Mouse (Mus musculus) adrenal gland, adult 2 months (tissue): ENCODE measurements at regions not wholly inside any gene's neighbourhood (a gene's known extent, or its start where the extent isn't known, plus 50 kb on each side); places are given as distances from the start of the nearest gene placed in this dataset.
A peak's percentile ranks its signal among the peaks of the same experiment; 100 is the strongest.

Source experiments
- DNase-seq: peaks from one replicate; pipeline ENCODE4 v3.0.0; 2021

- DNase-seq, result no peak
These were observed 656.3 kb downstream of the Slc22a22 start for GRCm38 (mm10) chr15:56820977-56821579.

- no peak for DNase-seq
These were observed 657.0 kb downstream of the Slc22a22 start for GRCm38 (mm10) chr15:56820256-56820976.

GRCm38 (mm10) chr15:56818158-56818690 lies 659.2 kb downstream of the Slc22a22 start:
- DNase-seq, result no peak

- no peak for DNase-seq
These were observed 659.9 kb downstream of the Slc22a22 start for GRCm38 (mm10) chr15:56817204-56818157.

DNA sequence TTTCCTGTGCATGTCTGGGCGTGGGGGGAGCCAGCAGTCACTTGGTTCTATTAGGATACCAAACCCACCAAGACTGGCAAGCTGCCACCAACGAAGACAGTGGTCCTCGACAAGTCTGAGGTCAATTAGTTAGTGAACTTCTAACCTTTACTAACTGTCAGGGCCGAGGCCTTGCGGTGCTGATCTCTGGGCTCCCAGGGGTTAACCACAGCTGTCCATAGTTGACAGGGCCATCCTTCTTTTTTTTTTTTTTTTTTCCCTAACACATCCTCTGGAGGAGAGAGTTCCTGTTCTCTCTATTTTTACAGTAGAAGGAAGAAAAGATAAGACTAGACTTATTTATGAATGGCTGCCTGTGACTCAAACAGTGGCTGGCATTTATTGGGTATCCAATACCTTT lies 663.5 kb downstream of the Slc22a22 start:
- DNase-seq, result no peak

GRCm38 (mm10) chr15:56810151-56810550 lies 667.3 kb downstream of the Slc22a22 start:
- DNase-seq, result peak; percentile 3

DNA sequence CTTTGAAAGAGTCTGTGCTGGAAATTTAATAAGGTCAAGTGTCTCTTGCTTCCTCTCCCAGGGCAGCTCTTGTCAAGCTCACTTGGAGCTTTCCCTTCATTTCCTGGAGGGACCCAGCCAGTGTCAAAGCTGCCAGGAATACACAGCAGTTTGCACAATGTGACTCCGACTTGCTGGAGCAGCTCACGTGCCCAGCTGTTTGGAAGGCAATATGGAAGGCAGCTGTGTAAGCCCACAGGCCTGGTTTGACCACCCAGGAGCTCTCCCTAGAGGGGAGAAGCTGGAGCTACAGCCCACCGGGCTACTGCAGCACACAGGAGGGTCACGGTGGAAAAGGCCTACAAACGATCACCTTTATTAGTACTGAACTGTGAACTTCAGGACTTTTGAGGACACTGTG lies 669.8 kb downstream of the Slc22a22 start:
- DNase-seq, result no peak

DNA sequence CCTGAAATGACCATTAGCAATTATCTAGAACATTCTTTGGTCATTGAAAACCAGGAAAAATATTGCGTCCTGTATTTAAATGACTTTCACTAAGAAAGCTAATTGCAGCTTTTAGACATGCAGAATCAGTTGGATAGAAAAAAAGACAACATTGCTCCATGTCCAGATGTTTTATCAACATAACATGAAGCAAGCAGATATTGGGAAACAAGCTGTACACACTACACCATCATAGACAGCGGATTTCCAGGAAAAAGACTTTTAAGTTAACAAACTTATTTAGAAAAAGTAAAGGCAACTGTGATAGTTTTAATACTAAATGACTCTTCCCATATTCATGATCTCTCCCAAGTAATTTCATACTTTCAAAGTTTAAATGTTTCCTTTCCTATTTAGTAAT lies 675.5 kb downstream of the Slc22a22 start:
- no peak for DNase-seq

DNA sequence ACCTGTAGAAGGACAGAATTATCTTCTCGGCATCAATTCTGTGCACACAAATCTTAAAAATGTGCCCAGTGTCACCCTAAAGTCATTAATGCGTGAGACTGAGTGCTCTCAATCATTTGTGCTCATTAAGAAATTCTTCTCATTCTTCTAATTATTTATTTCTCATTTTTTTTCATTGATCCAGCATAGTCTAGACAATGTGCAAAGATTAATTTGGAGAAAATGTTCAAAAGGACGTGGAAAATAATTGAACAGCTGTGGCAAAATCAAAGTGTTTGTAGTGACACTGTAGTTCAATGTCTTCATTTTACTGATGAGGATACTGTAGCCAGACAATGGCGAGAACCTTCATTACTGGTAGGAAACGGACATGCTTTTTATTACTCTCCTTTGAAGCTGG lies 702.0 kb downstream of the Slc22a22 start:
- DNase-seq, result no peak

DNA sequence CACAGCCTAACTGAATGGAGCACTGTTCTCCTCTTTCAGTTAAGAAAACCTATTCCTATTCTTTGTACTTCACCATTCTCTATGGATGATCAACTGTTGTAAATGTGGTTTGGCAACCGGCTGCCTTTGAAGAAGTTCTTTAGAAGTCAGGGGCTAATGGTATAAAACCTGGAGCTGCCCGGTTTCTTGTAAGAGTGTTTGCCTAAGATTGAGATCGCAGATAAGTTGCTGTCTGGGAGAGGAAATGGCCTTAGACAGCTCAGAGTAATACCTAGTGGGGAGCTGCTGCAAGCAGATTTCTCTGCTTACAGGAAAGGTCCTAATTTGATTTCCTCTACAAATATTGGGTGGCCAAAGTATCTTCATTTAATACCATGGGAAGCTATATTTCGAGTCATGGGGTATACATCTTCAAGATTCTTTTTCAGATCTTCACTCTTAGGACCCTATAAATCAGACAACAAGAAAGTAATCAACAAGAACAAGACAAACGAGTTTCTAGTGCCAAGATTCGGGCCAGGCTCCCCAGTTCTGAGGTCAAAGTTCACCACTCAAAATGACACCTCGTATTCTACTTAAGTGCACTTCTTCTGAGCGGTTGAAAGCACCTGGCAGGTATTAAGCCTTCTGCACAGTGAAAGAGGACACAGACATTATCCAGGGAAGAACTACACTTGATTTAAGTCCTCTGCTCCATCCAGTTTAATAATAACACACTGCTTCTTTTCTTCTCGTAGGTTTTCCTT lies 702.6 kb downstream of the Slc22a22 start:
- DNase-seq, result no peak

GRCm38 (mm10) chr15:56766356-56766755 lies 711.1 kb downstream of the Slc22a22 start:
- no peak for DNase-seq

GRCm38 (mm10) chr15:56764957-56765482 lies 712.4 kb downstream of the Slc22a22 start:
- peak; percentile 20 for DNase-seq

- DNase-seq, result no peak
These were observed 713.4 kb downstream of the Slc22a22 start for GRCm38 (mm10) chr15:56764019-56764418.

DNA sequence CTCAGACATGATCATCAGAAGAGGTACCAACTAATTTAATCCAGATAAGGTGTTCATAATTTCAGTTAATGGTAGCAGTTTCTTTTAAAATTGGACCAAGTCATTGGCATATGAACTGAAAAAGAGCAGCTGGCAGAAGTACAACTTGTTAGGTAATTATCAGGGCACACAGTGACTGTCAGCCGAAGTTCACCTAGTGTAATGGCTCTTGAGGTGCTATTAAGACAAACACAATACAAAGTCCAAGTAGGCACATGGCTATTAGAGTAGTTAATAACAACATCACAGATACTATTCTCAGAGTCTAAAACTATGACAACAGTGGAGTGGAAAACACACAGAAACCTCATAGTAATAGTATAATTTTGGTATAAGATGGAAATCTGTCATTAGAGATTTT lies 730.7 kb downstream of the Slc22a22 start:
- DNase-seq, result no peak

DNA sequence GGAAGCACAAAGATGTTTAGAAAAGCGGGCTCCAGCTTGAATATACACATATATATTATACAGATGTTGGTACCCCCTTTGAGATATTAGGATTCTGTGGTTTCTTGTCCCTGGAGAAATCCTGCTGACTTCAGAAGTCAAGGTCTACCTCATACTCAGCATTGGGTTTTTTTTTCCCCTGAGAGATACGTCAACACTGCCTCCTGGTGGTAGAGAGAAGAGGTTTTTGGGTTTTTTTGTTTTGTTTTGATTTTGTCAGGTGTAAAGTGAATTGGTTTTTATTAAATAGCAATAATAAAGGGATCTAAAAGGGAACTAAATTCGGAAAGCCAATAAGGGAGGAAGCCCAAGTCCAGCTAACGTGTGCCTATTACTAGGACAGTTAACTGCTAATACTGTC lies 732.5 kb downstream of the Slc22a22 start:
- peak; percentile 4 for DNase-seq
